Mouse (Mus musculus): ENCODE results near the gene Gtf2a1.
"Not testable (repeated sequence)": the region's sequence is repeated elsewhere in the genome, so short reads cannot be mapped to it uniquely, and the experiment has no call there.

Gene Gtf2a1

GRCm38 (mm10) chr12:91582362-91583002 is 7.8 kb downstream of the Gtf2a1 start:
- DNase-seq (ENCODE audit: extremely low spot score, low read depth, low spot score) = no peak

- DNase-seq (ENCODE audit: extremely low spot score, low read depth, low spot score) = no peak
Measured at GRCm38 (mm10) chr12:91581204-91582070, 8.8 kb downstream of the Gtf2a1 start.

GRCm38 (mm10) chr12:91579665-91580064 is 10.6 kb downstream of the Gtf2a1 start:
- DNase-seq (ENCODE audit: extremely low spot score, low read depth, low spot score) = no peak

- no peak for DNase-seq (ENCODE audit: extremely low spot score, low read depth, low spot score)
Measured at GRCm38 (mm10) chr12:91571708-91572107, 18.6 kb downstream of the Gtf2a1 start.

DNA sequence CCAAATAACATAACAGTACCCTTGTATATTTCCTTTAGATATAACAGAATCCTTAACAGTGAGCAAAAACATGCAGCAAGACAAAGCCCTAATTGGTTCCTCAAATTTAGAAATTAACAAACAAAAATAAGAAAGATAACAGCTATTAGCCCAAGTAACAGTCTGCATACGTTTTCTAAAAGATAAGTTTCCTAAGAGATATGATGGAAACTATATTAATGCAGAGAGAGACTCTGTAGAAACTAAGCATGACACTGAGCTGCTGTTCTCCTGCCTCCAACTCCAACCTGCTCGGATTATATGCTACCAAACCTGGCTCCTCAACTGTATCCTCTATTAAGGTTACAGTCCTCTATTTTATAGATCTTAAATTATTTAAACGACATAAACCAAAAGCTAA is 21.0 kb downstream of the Gtf2a1 start:
- no peak for DNase-seq (ENCODE audit: extremely low spot score, low read depth, low spot score)

DNA sequence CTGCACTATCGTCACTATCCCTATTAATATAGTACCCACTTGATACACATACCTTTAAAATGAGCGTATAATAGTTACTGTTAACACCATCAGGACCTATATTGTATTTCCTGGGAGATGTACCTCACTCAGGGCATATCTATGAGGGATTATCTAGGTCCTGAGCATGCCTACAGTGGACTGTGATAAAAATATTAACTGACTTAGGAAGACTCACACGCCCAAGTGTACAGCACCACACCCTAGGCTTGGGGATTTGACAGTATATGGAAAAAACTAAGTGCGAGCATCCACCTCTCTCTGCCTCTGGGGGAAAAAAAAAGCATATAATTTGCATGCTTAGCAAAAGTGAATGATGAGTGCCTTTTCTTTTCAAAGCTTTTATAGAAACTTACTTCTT is 23.1 kb downstream of the Gtf2a1 start:
- DNase-seq (ENCODE audit: extremely low spot score, low read depth, low spot score) = no peak

- DNase-seq (ENCODE audit: extremely low spot score, low read depth, low spot score) = not testable (repeated sequence)
Measured at GRCm38 (mm10) chr12:91558152-91558551, 32.1 kb downstream of the Gtf2a1 start.

DNA sequence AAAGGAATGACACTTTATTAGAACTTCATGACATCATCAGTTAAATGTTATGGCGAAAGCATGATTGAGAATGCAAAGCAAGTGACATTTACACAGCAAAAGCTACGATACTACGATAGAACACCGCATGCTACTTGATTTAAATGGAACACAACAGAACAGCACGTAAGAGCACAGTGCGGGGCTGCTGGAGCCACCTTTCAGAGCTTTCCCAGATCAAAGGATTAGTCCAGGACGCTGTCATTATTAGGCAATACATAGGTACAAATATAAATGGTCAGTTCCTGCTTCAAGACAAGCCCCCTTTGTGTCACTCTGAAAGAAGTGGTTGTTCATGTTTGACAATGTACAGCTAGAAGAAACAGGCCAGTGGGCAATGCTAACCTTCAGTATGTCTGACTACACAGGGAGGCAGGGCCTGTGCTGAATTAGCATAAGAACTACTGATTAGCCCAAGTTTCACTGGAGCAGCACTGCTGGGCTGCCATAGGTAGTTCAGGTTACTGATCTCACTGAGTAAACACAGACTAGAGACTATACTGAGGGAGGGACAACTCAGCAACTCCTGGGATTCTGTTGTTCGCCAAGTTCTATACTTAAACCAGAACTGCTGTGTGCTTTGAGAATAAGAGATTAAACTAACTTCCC is 32.8 kb downstream of the Gtf2a1 start:
- not testable (repeated sequence) for DNase-seq (ENCODE audit: extremely low spot score, low read depth, low spot score)

- DNase-seq (ENCODE audit: extremely low spot score, low read depth, low spot score) = no peak
Measured at GRCm38 (mm10) chr12:91551773-91552526, 38.3 kb downstream of the Gtf2a1 start.

DNA sequence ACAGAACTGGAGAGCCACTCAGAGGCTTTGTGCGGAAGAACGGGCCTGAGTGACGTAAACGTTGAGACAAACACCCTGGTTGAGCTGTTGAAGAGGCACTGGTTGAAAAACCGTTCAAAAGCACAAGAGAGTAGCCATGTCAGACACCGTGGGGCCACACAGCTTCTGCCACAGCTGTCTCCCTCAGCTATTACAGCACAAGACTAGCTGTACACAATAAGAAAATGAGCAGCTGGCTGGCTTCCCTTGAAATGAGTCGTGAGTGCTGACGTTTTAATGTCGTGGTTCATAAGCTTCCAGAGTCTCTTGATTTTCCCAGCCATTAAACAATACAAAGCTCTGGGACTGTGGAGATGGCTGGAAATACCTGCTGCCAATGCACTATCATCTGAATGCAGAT is 40.8 kb downstream of the Gtf2a1 start:
- DNase-seq (ENCODE audit: extremely low spot score, low read depth, low spot score) = no peak

- no peak for DNase-seq (ENCODE audit: extremely low spot score, low read depth, low spot score)
Measured at GRCm38 (mm10) chr12:91540202-91540601, 50.1 kb downstream of the Gtf2a1 start.

- DNase-seq (ENCODE audit: extremely low spot score, low read depth, low spot score) = no peak
Measured at GRCm38 (mm10) chr12:91534514-91534913, 55.8 kb downstream of the Gtf2a1 start.

- no peak for DNase-seq (ENCODE audit: extremely low spot score, low read depth, low spot score)
Measured at GRCm38 (mm10) chr12:91523626-91524025, 66.7 kb downstream of the Gtf2a1 start.

GRCm38 (mm10) chr12:91517808-91518207 is 72.5 kb downstream of the Gtf2a1 start:
- DNase-seq (ENCODE audit: extremely low spot score, low read depth, low spot score) = peak; percentile 28

DNA sequence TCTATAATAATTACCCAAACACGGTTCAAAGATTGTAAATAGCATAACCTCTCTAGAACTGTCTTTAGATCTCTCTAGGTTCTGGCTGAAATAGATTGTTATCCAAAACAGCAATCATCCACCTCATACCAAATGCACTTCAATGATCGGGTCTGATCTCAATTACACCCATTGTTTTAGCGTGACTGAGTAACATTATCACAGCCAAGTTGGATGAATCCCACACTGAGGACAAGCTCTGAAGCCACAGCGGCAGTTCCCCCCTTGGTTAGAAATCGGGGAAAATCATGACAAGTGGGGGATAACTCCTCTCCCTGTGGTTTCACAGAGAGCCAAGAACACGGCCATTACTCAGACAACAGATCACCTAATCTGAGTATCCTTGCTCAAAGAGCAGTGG is 76.3 kb downstream of the Gtf2a1 start:
- no peak for DNase-seq (ENCODE audit: extremely low spot score, low read depth, low spot score)

DNA sequence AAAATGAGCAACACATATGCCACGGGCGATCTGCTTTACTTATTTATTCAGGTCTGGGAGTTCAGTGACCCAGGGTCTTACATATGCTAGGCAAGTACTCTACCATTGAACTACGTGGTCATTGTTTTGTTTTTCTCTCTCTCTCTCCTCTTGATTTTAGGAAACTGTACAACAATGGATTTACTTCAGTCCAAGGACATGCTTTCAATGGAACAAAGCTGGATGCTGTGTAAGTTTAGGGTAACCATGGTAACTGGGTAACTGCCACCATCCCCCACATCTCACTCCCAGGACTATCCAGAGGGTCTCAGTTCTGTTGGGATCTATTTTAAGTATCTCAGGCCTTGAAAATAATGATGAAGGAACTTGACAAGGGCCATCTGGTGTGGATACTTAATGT is 78.5 kb downstream of the Gtf2a1 start:
- no peak for DNase-seq (ENCODE audit: extremely low spot score, low read depth, low spot score)

Data from hindlimb bud, embryonic 11.5 days (tissue).